Mouse (Mus musculus) midbrain, embryonic 12.5 days (tissue): Measurements from ENCODE around the gene Cog3. TPM values are rescaled to one million over a fixed set of nuclear protein-coding genes. Genes with fewer than 3 reads are reported as not detected.

ENCODE experiments used
- ATAC-seq: fragments of 200-750 bp; cut with Nextera tagmentation; 2 replicates; pipeline ENCODE4 v1.8.0; 2017; ENCODE audit warnings: low read depth, moderate TSS enrichment, moderate library complexity; ENCODE audit not compliant: low FRiP score
- H3K27ac ChIP-seq: fragments of 300-500 bp; sonication (generic); replicated peaks from 2 replicates; pipeline ENCODE4 v1.5.1; 2016; ENCODE audit warnings: mild to moderate bottlenecking
- H3K27me3 ChIP-seq: fragments of 300-500 bp; sonication (generic); 2 replicates; pipeline ENCODE4 v1.6.1; 2016; ENCODE audit warnings: mild to moderate bottlenecking
- H3K36me3 ChIP-seq: fragments of 300-500 bp; sonication (generic); 2 replicates; pipeline ENCODE4 v1.6.1; 2016
- H3K4me1 ChIP-seq: fragments of 300-500 bp; sonication (generic); 2 replicates; pipeline ENCODE4 v1.6.1; 2016
- H3K4me2 ChIP-seq: fragments of 300-500 bp; sonication (generic); replicated peaks from 2 replicates; pipeline ENCODE4 v1.6.1; 2016; ENCODE audit warnings: mild to moderate bottlenecking, moderate library complexity
- H3K4me3 ChIP-seq: fragments of 300-500 bp; sonication (generic); 2 replicates; pipeline ENCODE4 v1.5.1; 2016; ENCODE audit warnings: mild to moderate bottlenecking
- H3K9ac ChIP-seq: fragments of 300-500 bp; sonication (generic); replicated peaks from 2 replicates; pipeline ENCODE4 v1.6.1; 2016; ENCODE audit warnings: mild to moderate bottlenecking, moderate library complexity
- H3K9me3 ChIP-seq: fragments of 300-500 bp; sonication (generic); 2 replicates; pipeline ENCODE4 v1.6.1; 2016; ENCODE audit warnings: mild to moderate bottlenecking
- WGBS: fragments of 180-500 bp; shearing (Covaris S2); methylation state at CpG from one replicate; pipeline ENCODE4 v1.1.7; 2016; 5-methylcytosine and 5-hydroxymethylcytosine counted together
- polyA plus RNA-seq: library from polyadenylated mRNA; unstranded; fragments of >200 nt; fragmentation: Nextera tagmentation; extraction: Ambion mirVana; gene quantifications from 2 replicates; pipeline ENCODE4 v1.2.1, GENCODE M21; 2016

The Cog3 gene
- polyA plus RNA-seq, 1 experiment from 2014 or later = 24.3 TPM

- H3K4me3 ChIP-seq = no peak overlapping the region
- no peaks in the 10 kb centered on the region for H3K27me3 ChIP-seq
- WGBS = 90% methylated on average over 5 of the region's 5 CpGs
- H3K9ac ChIP-seq = no peak overlapping the region
- H3K9me3 ChIP-seq = no peaks in the 10 kb centered on the region
- no peaks in the 10 kb centered on the region for H3K4me1 ChIP-seq
- no peak overlapping the region for H3K27ac ChIP-seq
- no peak overlapping the region for H3K4me2 ChIP-seq
- H3K36me3 ChIP-seq = peaks cover 78% of the 10 kb centered on the region
- ATAC-seq = no peak
Observed at GRCm38 (mm10) chr14:75720121-75720520, 34.2 kb downstream of the Cog3 start.

GRCm38 (mm10) chr14:75716410-75716809 lies 37.9 kb downstream of the Cog3 start:
- Histone ChIP-seq H3K4me2 (no peak overlapping the region), H3K27ac (no peak overlapping the region), H3K9me3 (no peaks in the 10 kb centered on the region), H3K4me3 (no peak overlapping the region), H3K4me1 (no peaks in the 10 kb centered on the region), H3K36me3 (peaks cover 83% of the 10 kb centered on the region), H3K27me3 (no peaks in the 10 kb centered on the region), H3K9ac (no peak overlapping the region)
- 89% methylated on average over 4 of the region's 4 CpGs for WGBS
- ATAC-seq = no peak

- Histone ChIP-seq H3K9ac (no peak overlapping the region), H3K27ac (no peak overlapping the region), H3K9me3 (no peaks in the 10 kb centered on the region), H3K4me3 (no peak overlapping the region), H3K36me3 (peaks cover 82% of the 10 kb centered on the region), H3K4me1 (no peaks in the 10 kb centered on the region), H3K27me3 (no peaks in the 10 kb centered on the region), H3K4me2 (no peak overlapping the region)
- ATAC-seq = no peak
- 81% methylated on average over 4 of the region's 4 CpGs for WGBS
Observed at GRCm38 (mm10) chr14:75713661-75714060, 40.7 kb downstream of the Cog3 start.

- Histone ChIP-seq H3K4me1 (no peaks in the 10 kb centered on the region), H3K36me3 (peaks cover 73% of the 10 kb centered on the region), H3K27ac (no peak overlapping the region)
Observed at GRCm38 (mm10) chr14:75712687-75713086, 41.6 kb downstream of the Cog3 start.

GRCm38 (mm10) chr14:75711731-75712130 lies 42.6 kb downstream of the Cog3 start:
- no peaks in the 10 kb centered on the region for H3K27me3 ChIP-seq
- no peak for ATAC-seq
- no peak overlapping the region for H3K27ac ChIP-seq
- peaks cover 73% of the 10 kb centered on the region for H3K36me3 ChIP-seq
- no peaks in the 10 kb centered on the region for H3K9me3 ChIP-seq
- no peak overlapping the region for H3K4me2 ChIP-seq
- H3K4me3 ChIP-seq = no peak overlapping the region
- no peaks in the 10 kb centered on the region for H3K4me1 ChIP-seq
- H3K9ac ChIP-seq = no peak overlapping the region
- WGBS = 94% methylated on average over 3 of the region's 3 CpGs

More at GRCm38 (mm10) chr14:75712687-75713086, 41.6 kb downstream of the Cog3 start:
- H3K9me3 ChIP-seq = no peaks in the 10 kb centered on the region
- 87% methylated on average over 5 of the region's 5 CpGs for WGBS
- H3K27me3 ChIP-seq = no peaks in the 10 kb centered on the region
- no peak overlapping the region for H3K4me2 ChIP-seq
- no peak overlapping the region for H3K9ac ChIP-seq
- ATAC-seq = no peak
- no peak overlapping the region for H3K4me3 ChIP-seq

- 91% methylated on average over 1 of the region's 1 CpGs for WGBS
- H3K9me3 ChIP-seq = no peaks in the 10 kb centered on the region
- H3K4me2 ChIP-seq = no peak overlapping the region
- peaks cover 72% of the 10 kb centered on the region for H3K36me3 ChIP-seq
- H3K9ac ChIP-seq = no peak overlapping the region
- no peak for ATAC-seq
- no peak overlapping the region for H3K27ac ChIP-seq
- no peaks in the 10 kb centered on the region for H3K27me3 ChIP-seq
- H3K4me3 ChIP-seq = no peak overlapping the region
- no peaks in the 10 kb centered on the region for H3K4me1 ChIP-seq
Observed at GRCm38 (mm10) chr14:75708986-75709385, 45.3 kb downstream of the Cog3 start.

- no peak for ATAC-seq
- no peak overlapping the region for H3K4me2 ChIP-seq
- WGBS = 26% methylated on average over 7 of the region's 7 CpGs
- no peaks in the 10 kb centered on the region for H3K27me3 ChIP-seq
- H3K4me1 ChIP-seq = no peaks in the 10 kb centered on the region
- H3K4me3 ChIP-seq = no peak overlapping the region
- H3K9me3 ChIP-seq = no peaks in the 10 kb centered on the region
- H3K9ac ChIP-seq = no peak overlapping the region
- H3K36me3 ChIP-seq = peaks cover 76% of the 10 kb centered on the region
- no peak overlapping the region for H3K27ac ChIP-seq
Observed at GRCm38 (mm10) chr14:75707771-75708170, 46.5 kb downstream of the Cog3 start.

- H3K4me1 ChIP-seq = no peaks in the 10 kb centered on the region
- no peak overlapping the region for H3K9ac ChIP-seq
- peaks cover 73% of the 10 kb centered on the region for H3K36me3 ChIP-seq
- no peak overlapping the region for H3K4me2 ChIP-seq
- ATAC-seq = no peak
- H3K9me3 ChIP-seq = no peaks in the 10 kb centered on the region
- no peaks in the 10 kb centered on the region for H3K27me3 ChIP-seq
- no peak overlapping the region for H3K4me3 ChIP-seq
- no peak overlapping the region for H3K27ac ChIP-seq
- WGBS = 91% methylated on average over 4 of the region's 4 CpGs
Observed at GRCm38 (mm10) chr14:75706647-75707046, 47.7 kb downstream of the Cog3 start.

GRCm38 (mm10) chr14:75697928-75698327 lies 56.4 kb downstream of the Cog3 start:
- no peak overlapping the region for H3K4me3 ChIP-seq
- H3K9me3 ChIP-seq = no peaks in the 10 kb centered on the region
- H3K4me1 ChIP-seq = no peaks in the 10 kb centered on the region
- peaks cover 15% of the 10 kb centered on the region; the same call in 1 of the 2 replicates for H3K36me3 ChIP-seq
- ATAC-seq = no peak
- WGBS = 90% methylated on average over 1 of the region's 1 CpGs
- H3K4me2 ChIP-seq = no peak overlapping the region
- H3K27me3 ChIP-seq = no peaks in the 10 kb centered on the region
- H3K27ac ChIP-seq = no peak overlapping the region
- no peak overlapping the region for H3K9ac ChIP-seq

GRCm38 (mm10) chr14:75696096-75696495 lies 58.2 kb downstream of the Cog3 start:
- Histone ChIP-seq H3K9me3 (no peaks in the 10 kb centered on the region), H3K27me3 (no peaks in the 10 kb centered on the region), H3K4me3 (no peak overlapping the region), H3K4me2 (no peak overlapping the region), H3K36me3 (peaks cover 1% of the 10 kb centered on the region; the same call in 1 of the 2 replicates), H3K4me1 (no peaks in the 10 kb centered on the region), H3K27ac (no peak overlapping the region), H3K9ac (no peak overlapping the region)
- WGBS = 90% methylated on average over 5 of the region's 5 CpGs
- no peak for ATAC-seq

GRCm38 (mm10) chr14:75690428-75690827 lies 63.9 kb downstream of the Cog3 start:
- no peak for ATAC-seq
- WGBS = 80% methylated on average over 2 of the region's 2 CpGs
- no peak overlapping the region for H3K4me2 ChIP-seq

GRCm38 (mm10) chr14:75676316-75676715 lies 78.0 kb downstream of the Cog3 start:
- no peak overlapping the region for H3K4me3 ChIP-seq
- H3K27me3 ChIP-seq = no peaks in the 10 kb centered on the region
- no peak for ATAC-seq
- no peak overlapping the region for H3K4me2 ChIP-seq
- H3K9ac ChIP-seq = no peak overlapping the region
- no peaks in the 10 kb centered on the region for H3K9me3 ChIP-seq
- no peak overlapping the region for H3K27ac ChIP-seq
- WGBS = 77% methylated on average over 6 of the region's 6 CpGs
- no peaks in the 10 kb centered on the region for H3K4me1 ChIP-seq
- no peaks in the 10 kb centered on the region for H3K36me3 ChIP-seq

More at GRCm38 (mm10) chr14:75690428-75690827, 63.9 kb downstream of the Cog3 start:
- H3K4me1 ChIP-seq = no peaks in the 10 kb centered on the region
- H3K27me3 ChIP-seq = no peaks in the 10 kb centered on the region
- no peak overlapping the region for H3K4me3 ChIP-seq
- H3K27ac ChIP-seq = no peak overlapping the region
- no peak overlapping the region for H3K9ac ChIP-seq
- no peaks in the 10 kb centered on the region for H3K9me3 ChIP-seq
- no peaks in the 10 kb centered on the region for H3K36me3 ChIP-seq

- no peak overlapping the region for H3K4me3 ChIP-seq
- WGBS = 83% methylated on average over 1 of the region's 1 CpGs
- no peaks in the 10 kb centered on the region for H3K27me3 ChIP-seq
- no peak overlapping the region for H3K9ac ChIP-seq
- ATAC-seq = no peak
- H3K4me2 ChIP-seq = no peak overlapping the region
- no peaks in the 10 kb centered on the region for H3K4me1 ChIP-seq
- no peak overlapping the region for H3K27ac ChIP-seq
- no peaks in the 10 kb centered on the region for H3K9me3 ChIP-seq
- H3K36me3 ChIP-seq = no peaks in the 10 kb centered on the region
Observed at GRCm38 (mm10) chr14:75669085-75669645, 85.2 kb downstream of the Cog3 start.
